Mouse (Mus musculus): ENCODE results near the gene Fen1. TPM values are rescaled to one million over a fixed set of nuclear protein-coding genes. Genes with fewer than 3 reads are reported as not detected.

Fen1 gene
- total RNA-seq (2021) = 10 to 100 TPM in 1 of 2 experiments, 1 to 10 TPM in 1; 7.1 to 12.4 TPM
- long read RNA-seq, experiment 1, transcript Fen1-201 (2 exons, 2,341 nt) = major isoform, 16 of 21 reads
- long read RNA-seq, experiment 1, partial matches to known transcripts = 0 of 21 reads
- long read RNA-seq, experiment 1, other reads (novel, unspliced or antisense) = 2 of 21 reads
- long read RNA-seq, experiment 2, transcript Fen1-201 (2 exons, 2,341 nt) = major isoform, 43 of 67 reads
- long read RNA-seq, experiment 2, transcript Fen1-202 (2 exons, 2,100 nt) = minor isoform, 16 of 67 reads
- long read RNA-seq, experiment 2, transcript Fen1-203 (2 exons, 2,152 nt) = minor isoform, 6 of 67 reads
- long read RNA-seq, experiment 2, partial matches to known transcripts = 0 of 67 reads
- long read RNA-seq, experiment 2, other reads (novel, unspliced or antisense) = 2 of 67 reads

GRCm38 (mm10) chr19:10203848-10204615 is at the start of gene Fen1, which contains the start of gene Tmem258:
Fen1 (minus strand) TSS chr19:10204169.
Tmem258 (plus strand) TSS chr19:10204014.
- peak; percentile 87 to 88 for DNase-seq (ENCODE audit: low spot score in 2 of 2)

GRCm38 (mm10) chr19:10248128-10248527 is 44.2 kb upstream of the Fen1 start:
- DNase-seq (ENCODE audit: low spot score in 2 of 2) = no peak

- DNase-seq (ENCODE audit: low spot score in 2 of 2) = no peak
Observed at GRCm38 (mm10) chr19:10247165-10247564, 43.2 kb upstream of the Fen1 start.

- peak; percentile 30 to 59 for DNase-seq (ENCODE audit: low spot score in 2 of 2)
Observed at GRCm38 (mm10) chr19:10244183-10244582, 40.2 kb upstream of the Fen1 start.

GRCm38 (mm10) chr19:10242916-10243315 is 38.9 kb upstream of the Fen1 start:
- DNase-seq (ENCODE audit: low spot score in 2 of 2) = no peak

GRCm38 (mm10) chr19:10240654-10241305 is 36.8 kb upstream of the Fen1 start, which contains the start of gene Myrf:
Myrf (minus strand) TSS chr19:10240748.
- peak; percentile 84 to 85 for DNase-seq (ENCODE audit: low spot score in 2 of 2)

- DNase-seq (ENCODE audit: low spot score in 2 of 2) = no peak
Observed at GRCm38 (mm10) chr19:10239975-10240653, 36.1 kb upstream of the Fen1 start.

- DNase-seq (ENCODE audit: low spot score in 2 of 2) = no peak
Observed at GRCm38 (mm10) chr19:10239419-10239818, 35.5 kb upstream of the Fen1 start.

GRCm38 (mm10) chr19:10238477-10238876 is 34.5 kb upstream of the Fen1 start:
- DNase-seq (ENCODE audit: low spot score in 2 of 2) = no peak

GRCm38 (mm10) chr19:10235784-10236565 is 32.0 kb upstream of the Fen1 start:
- no peak for DNase-seq (ENCODE audit: low spot score in 2 of 2)

- DNase-seq (ENCODE audit: low spot score in 2 of 2) = no peak
Observed at GRCm38 (mm10) chr19:10232327-10233017, 28.5 kb upstream of the Fen1 start.

- no peak for DNase-seq (ENCODE audit: low spot score in 2 of 2)
Observed at GRCm38 (mm10) chr19:10231871-10232270, 27.9 kb upstream of the Fen1 start.

GRCm38 (mm10) chr19:10231016-10231415 is 27.0 kb upstream of the Fen1 start:
- no peak for DNase-seq (ENCODE audit: low spot score in 2 of 2)

- DNase-seq (ENCODE audit: low spot score in 2 of 2) = no peak
Observed at GRCm38 (mm10) chr19:10225767-10226166, 21.8 kb upstream of the Fen1 start.

- DNase-seq (ENCODE audit: low spot score in 2 of 2) = no peak
Observed at GRCm38 (mm10) chr19:10224637-10225453, 20.9 kb upstream of the Fen1 start.

- no peak for DNase-seq (ENCODE audit: low spot score in 2 of 2)
Observed at GRCm38 (mm10) chr19:10223561-10223960, 19.6 kb upstream of the Fen1 start.

- no peak for DNase-seq (ENCODE audit: low spot score in 2 of 2)
Observed at GRCm38 (mm10) chr19:10222656-10223055, 18.7 kb upstream of the Fen1 start.

- DNase-seq (ENCODE audit: low spot score in 2 of 2) = no peak
Observed at GRCm38 (mm10) chr19:10221585-10221984, 17.6 kb upstream of the Fen1 start.

GRCm38 (mm10) chr19:10219593-10219992 is 15.6 kb upstream of the Fen1 start:
- no peak for DNase-seq (ENCODE audit: low spot score in 2 of 2)
